Mouse (Mus musculus): ENCODE results near the gene Zfp219. TPM values are rescaled to one million over a fixed set of nuclear protein-coding genes. Genes with fewer than 3 reads are reported as not detected.
"Not testable (repeated sequence)": the region's sequence is repeated elsewhere in the genome, so short reads cannot be mapped to it uniquely, and the experiment has no call there.

The Zfp219 gene
- polyA plus RNA-seq (2016; fragmentation: Nextera tagmentation; extraction: Ambion mirVana), result 97.1 and 101 TPM in 2 replicates

DNA sequence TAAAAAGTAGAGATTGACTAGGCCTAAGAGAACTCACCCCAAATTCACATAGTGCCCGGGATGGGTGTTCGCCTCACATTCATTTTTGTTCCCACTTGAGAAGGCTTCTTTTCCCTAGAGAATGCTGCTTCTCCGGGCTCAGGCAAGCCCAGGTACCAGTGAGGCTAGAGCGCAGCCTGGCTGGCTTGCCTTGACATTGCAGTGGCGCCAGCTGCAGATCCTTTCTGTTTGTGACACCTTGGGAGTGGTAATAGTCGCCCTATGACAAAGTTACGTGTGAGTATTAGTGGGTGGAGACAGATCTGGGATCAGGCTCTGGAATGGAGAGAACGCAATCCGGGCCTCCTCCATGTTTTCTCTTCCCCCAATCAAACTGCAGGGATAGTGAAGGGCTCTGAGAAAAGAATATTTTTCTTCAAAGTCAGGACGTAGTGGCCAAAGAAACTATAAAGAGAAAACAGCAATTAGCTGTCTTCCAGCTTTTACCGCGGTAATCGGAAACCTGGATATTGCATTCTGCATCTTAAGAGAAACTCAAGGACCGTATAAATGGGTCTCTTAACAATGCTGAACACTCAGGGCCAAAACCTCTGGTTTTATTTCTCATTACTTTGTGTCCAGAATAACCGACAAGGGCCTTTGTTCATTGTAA, at the start of gene Zfp219:
Gene Zfp219, minus strand, starts transcription at position 248 of the 652 bp plus-strand sequence.
- ATAC-seq (ENCODE audit: low FRiP score), result peak; percentile 34
- Histone ChIP-seq H3K9ac (peak within 1 kb of the TSS; percentile 88), H3K4me2 (peak within 1 kb of the TSS; percentile 72), H3K4me1 (peaks cover 64% of the 10 kb centered on the region), H3K36me3 (replicated peaks) (no peaks in the 10 kb centered on the region), H3K27me3 (no peaks in the 10 kb centered on the region), H3K4me3 (replicated peaks) (peak within 1 kb of the TSS; percentile 58), H3K9me3 (no peaks in the 10 kb centered on the region), H3K27ac (peak within 1 kb of the TSS; percentile 99)
- 5% methylated on average over 15 of the region's 15 CpGs for WGBS

DNA sequence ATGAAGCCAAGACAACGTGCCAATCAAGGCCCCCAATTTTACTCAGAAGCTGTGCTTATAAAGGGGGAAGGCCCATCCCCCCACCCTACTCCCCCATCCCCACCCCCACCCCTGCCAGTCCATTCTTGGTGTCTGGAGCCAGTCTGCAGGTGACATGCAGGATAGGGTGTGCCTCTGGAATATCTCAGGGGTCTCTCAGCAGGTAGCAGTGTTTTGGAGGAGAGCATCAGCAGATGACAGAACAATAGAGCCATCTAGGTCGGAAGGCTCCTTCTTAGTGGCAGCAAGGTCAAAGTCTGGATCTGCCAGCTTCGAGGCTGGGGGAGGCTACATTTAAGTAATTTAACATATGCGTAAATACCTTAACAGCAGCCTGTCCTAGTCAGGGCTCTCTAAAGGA, 45.6 kb upstream of the Zfp219 start:
- Histone ChIP-seq H3K4me2 (no peak overlapping the region), H3K36me3 (replicated peaks) (peaks cover 10% of the 10 kb centered on the region), H3K4me1 (no peaks in the 10 kb centered on the region), H3K9ac (no peak overlapping the region), H3K4me3 (replicated peaks) (no peak overlapping the region), H3K27me3 (no peaks in the 10 kb centered on the region), H3K9me3 (no peaks in the 10 kb centered on the region), H3K27ac (no peak overlapping the region)
- no peak for ATAC-seq (ENCODE audit: low FRiP score)
- WGBS, result 51% methylated on average over 4 of the region's 4 CpGs

- H3K9me3 ChIP-seq, result no peaks in the 10 kb centered on the region
- H3K27me3 ChIP-seq, result no peaks in the 10 kb centered on the region
- H3K27ac ChIP-seq, result no peak overlapping the region
- no peaks in the 10 kb centered on the region for H3K36me3 ChIP-seq (replicated peaks)
- 87% methylated on average over 8 of the region's 8 CpGs for WGBS
- H3K9ac ChIP-seq, result no peak overlapping the region
- H3K4me1 ChIP-seq, result no peaks in the 10 kb centered on the region
- no peak overlapping the region for H3K4me3 ChIP-seq (replicated peaks)
- H3K4me2 ChIP-seq, result no peak overlapping the region
- ATAC-seq (ENCODE audit: low FRiP score), result no peak
Measured at GRCm38 (mm10) chr14:52061798-52062197, 41.3 kb upstream of the Zfp219 start.

DNA sequence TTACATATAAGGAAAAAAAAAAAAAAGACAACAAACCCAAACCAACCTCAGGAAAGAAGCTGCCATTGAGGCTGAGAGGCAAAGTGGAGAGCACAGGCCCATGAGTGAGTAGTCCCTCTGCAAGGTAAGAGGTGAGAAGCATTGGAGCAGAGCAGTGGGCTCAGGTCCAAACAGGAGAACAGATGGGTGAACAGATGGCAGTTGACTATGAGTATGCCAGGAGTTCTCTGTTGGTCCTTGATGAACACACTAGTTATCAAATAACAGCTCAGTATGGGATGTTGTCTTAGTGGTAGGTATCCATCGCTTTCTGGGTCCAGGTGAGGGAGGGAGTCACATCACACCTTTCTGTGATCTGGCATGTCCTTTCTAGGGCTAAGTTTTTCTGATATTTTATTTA, 40.3 kb upstream of the Zfp219 start:
- no peaks in the 10 kb centered on the region for H3K9me3 ChIP-seq
- no peak for ATAC-seq (ENCODE audit: low FRiP score)
- no peak overlapping the region for H3K9ac ChIP-seq
- no peaks in the 10 kb centered on the region for H3K4me1 ChIP-seq
- H3K27ac ChIP-seq, result no peak overlapping the region
- WGBS, result 71% methylated on average over 1 of the region's 1 CpGs
- H3K4me3 ChIP-seq (replicated peaks), result no peak overlapping the region
- no peak overlapping the region for H3K4me2 ChIP-seq
- H3K36me3 ChIP-seq (replicated peaks), result no peaks in the 10 kb centered on the region
- no peaks in the 10 kb centered on the region for H3K27me3 ChIP-seq

DNA sequence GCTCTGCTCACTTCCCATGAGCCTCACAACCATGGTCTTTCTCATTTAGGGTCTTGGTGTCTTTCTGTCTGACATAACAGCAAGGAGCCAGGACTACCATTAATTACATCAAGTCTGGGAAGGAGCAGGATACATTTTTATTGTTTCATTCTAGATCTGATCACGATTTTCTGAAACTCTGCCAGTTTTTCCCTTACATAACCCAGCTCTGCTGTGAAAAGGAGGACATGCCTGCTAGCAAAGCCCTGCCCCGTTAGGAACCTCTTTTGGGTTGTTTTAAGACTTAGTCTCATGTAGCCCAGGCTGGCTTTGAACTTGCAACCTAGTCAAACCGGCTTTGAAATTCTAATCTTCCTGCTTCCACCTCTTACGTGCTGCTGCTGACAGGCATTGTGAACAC, 39.4 kb upstream of the Zfp219 start:
- H3K4me1 ChIP-seq, result no peaks in the 10 kb centered on the region; the same call in 1 of the 2 replicates
- no peak overlapping the region for H3K4me2 ChIP-seq
- H3K4me3 ChIP-seq (replicated peaks), result no peak overlapping the region
- H3K36me3 ChIP-seq (replicated peaks), result no peaks in the 10 kb centered on the region
- H3K27ac ChIP-seq, result no peak overlapping the region
- no peak for ATAC-seq (ENCODE audit: low FRiP score)
- WGBS, result 70% methylated on average over 4 of the region's 4 CpGs
- H3K9me3 ChIP-seq, result no peaks in the 10 kb centered on the region
- H3K9ac ChIP-seq, result no peak overlapping the region
- no peaks in the 10 kb centered on the region for H3K27me3 ChIP-seq

DNA sequence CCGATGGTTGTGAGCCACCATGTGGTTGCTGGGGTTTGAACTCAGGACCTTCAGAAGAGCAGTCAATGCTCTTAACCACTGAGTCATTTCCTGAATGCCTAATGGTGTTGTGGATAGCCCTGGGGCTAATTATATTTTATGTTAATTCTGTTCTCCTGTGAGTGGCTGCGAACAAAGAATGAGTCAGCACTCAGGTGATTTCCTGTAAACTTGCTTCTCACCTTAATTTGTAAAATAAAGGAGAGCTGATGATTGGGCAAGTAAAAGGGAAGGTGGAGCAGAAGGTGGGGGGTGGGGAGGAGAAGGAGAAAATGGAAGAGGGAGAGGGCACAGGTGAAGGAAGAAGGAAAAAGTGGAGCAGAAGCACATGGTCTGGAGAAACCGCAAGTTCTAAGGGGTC, 32.2 kb upstream of the Zfp219 start:
- WGBS, result 93% methylated on average over 3 of the region's 3 CpGs
- not testable (repeated sequence) for H3K4me1 ChIP-seq; H3K4me2 ChIP-seq; H3K36me3 ChIP-seq (replicated peaks); H3K27me3 ChIP-seq; H3K9ac ChIP-seq; H3K4me3 ChIP-seq (replicated peaks); H3K9me3 ChIP-seq; ATAC-seq (ENCODE audit: low FRiP score); H3K27ac ChIP-seq

DNA sequence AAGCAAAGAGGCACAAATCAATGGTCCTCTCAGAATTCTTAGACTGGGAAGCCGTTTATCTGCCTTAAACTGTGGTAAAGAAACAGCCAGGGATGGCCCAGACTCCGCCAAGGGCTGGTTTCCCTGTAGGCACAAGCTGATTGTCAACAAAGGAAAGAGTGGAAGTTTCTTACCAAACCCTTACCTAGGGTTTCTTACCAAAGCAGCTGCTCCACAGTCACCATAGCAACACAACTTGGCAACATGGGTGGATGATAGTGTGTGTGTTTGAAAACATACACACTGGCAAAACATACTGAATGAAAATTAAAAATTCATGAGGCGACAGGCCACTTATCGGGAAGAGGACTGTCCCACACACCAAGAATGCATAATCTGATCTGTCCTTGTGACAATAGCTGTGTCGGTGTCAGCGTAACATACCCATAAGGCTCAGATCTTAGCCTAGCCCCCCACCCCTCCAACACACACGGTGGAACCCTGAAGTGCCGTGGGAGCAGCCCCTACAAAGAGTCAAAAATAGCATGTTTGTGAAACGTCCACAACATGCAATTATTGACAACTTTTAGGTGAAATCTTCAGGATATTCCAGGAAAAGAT, 25.5 kb upstream of the Zfp219 start:
- no peaks in the 10 kb centered on the region for H3K36me3 ChIP-seq (replicated peaks)
- no peak overlapping the region for H3K4me3 ChIP-seq (replicated peaks)
- 56% methylated on average over 9 of the region's 9 CpGs for WGBS
- peaks cover 15% of the 10 kb centered on the region for H3K4me1 ChIP-seq
- peaks cover 4% of the 10 kb centered on the region; the same call in 1 of the 2 replicates for H3K27me3 ChIP-seq
- no peaks in the 10 kb centered on the region for H3K9me3 ChIP-seq
- no peak overlapping the region for H3K9ac ChIP-seq
- H3K27ac ChIP-seq, result no peak overlapping the region
- H3K4me2 ChIP-seq, result no peak overlapping the region
- no peak for ATAC-seq (ENCODE audit: low FRiP score)

GRCm38 (mm10) chr14:52044901-52045678, 24.6 kb upstream of the Zfp219 start:
- Histone ChIP-seq H3K4me1 (peaks cover 15% of the 10 kb centered on the region), H3K4me3 (replicated peaks) (no peak overlapping the region), H3K27ac (no peak overlapping the region), H3K9ac (no peak overlapping the region), H3K27me3 (peaks cover 4% of the 10 kb centered on the region; the same call in 1 of the 2 replicates), H3K4me2 (no peak overlapping the region), H3K9me3 (no peaks in the 10 kb centered on the region), H3K36me3 (replicated peaks) (no peaks in the 10 kb centered on the region)
- 15% methylated on average over 8 of the region's 8 CpGs for WGBS
- 0 out of 2 replicates have a peak, but pooled peaks have one; percentile 30 for ATAC-seq (ENCODE audit: low FRiP score)

DNA sequence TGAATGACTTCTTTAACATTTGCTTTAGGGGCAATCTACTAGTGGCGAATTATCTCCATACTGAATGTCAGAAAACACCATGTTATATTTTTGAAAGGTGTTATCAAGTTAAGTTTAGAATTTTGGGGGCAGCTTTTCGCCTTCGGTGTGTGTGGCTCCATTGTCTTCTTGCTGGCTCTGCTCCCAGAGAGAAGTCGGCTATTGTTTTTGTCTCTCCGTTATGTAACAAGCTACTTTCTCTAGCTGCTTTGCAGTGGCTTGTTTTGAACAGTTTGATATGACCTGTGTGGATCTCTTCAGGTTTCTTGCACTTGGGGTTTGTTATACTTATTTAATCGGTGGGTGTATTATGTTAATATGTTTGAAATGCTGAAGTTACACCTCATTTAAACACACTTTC, 22.9 kb upstream of the Zfp219 start:
- H3K4me3 ChIP-seq (replicated peaks), result no peak overlapping the region
- no peak overlapping the region for H3K27ac ChIP-seq
- peaks cover 4% of the 10 kb centered on the region; the same call in 1 of the 2 replicates for H3K27me3 ChIP-seq
- no peak overlapping the region for H3K4me2 ChIP-seq
- H3K36me3 ChIP-seq (replicated peaks), result no peaks in the 10 kb centered on the region
- no peak overlapping the region for H3K9ac ChIP-seq
- H3K4me1 ChIP-seq, result peaks cover 15% of the 10 kb centered on the region
- no peak for ATAC-seq (ENCODE audit: low FRiP score)
- 70% methylated on average over 6 of the region's 6 CpGs for WGBS
- no peaks in the 10 kb centered on the region for H3K9me3 ChIP-seq

DNA sequence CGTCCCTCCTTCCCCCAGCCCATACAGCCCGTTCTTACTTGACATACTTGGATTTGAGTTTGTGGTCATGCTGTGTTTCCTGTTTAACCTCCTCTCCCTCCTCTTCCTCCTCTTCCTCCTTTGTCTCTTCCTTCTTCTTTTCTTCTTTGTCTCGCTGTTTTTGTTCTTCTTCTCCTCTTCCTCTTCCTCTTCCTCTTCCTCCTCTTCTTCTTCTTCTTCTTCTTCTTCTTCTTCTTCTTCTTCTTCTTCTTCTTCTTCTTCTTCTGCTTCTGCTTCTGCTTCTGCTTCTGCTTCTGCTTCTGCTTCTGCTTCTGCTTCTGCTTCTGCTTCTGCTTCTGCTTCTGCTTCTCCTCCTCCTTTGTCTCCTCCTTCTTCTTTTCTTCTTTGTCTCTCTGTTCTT, 21.8 kb upstream of the Zfp219 start, which contains the start of gene Olfr221:
Gene Olfr221, minus strand, starts transcription at position 101 of the 400 bp plus-strand sequence.
- not testable (repeated sequence) for H3K4me3 ChIP-seq (replicated peaks); H3K27me3 ChIP-seq; H3K4me2 ChIP-seq; H3K27ac ChIP-seq; H3K9ac ChIP-seq; H3K36me3 ChIP-seq (replicated peaks); H3K9me3 ChIP-seq; ATAC-seq (ENCODE audit: low FRiP score)
- peaks cover 15% of the 10 kb centered on the region for H3K4me1 ChIP-seq
- WGBS, result 64% methylated on average over 3 of the region's 3 CpGs

DNA sequence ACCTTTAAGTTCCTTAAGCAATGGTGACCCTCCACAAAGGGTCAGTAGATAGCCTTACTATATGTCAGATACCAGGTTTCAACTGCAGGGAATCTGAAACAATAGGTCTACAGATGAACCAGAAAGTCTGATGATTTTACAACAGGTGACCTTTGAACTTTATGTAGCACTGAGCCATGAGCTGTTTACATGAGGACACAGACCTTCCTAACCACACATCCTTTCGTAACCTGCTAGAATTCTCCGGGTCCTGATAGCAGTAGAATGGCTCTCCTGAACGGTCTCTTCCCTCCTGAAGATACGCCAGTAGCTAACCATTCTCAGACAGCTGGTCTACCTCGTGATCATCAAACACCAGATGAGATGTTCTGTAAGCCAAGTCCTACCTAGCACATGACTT, 18.8 kb upstream of the Zfp219 start:
- 89% methylated on average over 5 of the region's 5 CpGs for WGBS

GRCm38 (mm10) chr14:52035926-52036325, 15.4 kb upstream of the Zfp219 start:
- Histone ChIP-seq H3K9me3 (no peaks in the 10 kb centered on the region), H3K4me3 (replicated peaks) (no peak overlapping the region), H3K4me2 (no peak overlapping the region), H3K27ac (no peak overlapping the region), H3K36me3 (replicated peaks) (no peaks in the 10 kb centered on the region), H3K27me3 (no peaks in the 10 kb centered on the region), H3K9ac (no peak overlapping the region), H3K4me1 (no peaks in the 10 kb centered on the region)
- ATAC-seq (ENCODE audit: low FRiP score), result no peak
- 87% methylated on average over 6 of the region's 6 CpGs for WGBS

More for the DNA sequence above, 18.8 kb upstream of the Zfp219 start:
- no peaks in the 10 kb centered on the region for H3K27me3 ChIP-seq
- H3K9me3 ChIP-seq, result no peaks in the 10 kb centered on the region
- no peak overlapping the region for H3K4me3 ChIP-seq (replicated peaks)
- no peak overlapping the region for H3K27ac ChIP-seq
- no peaks in the 10 kb centered on the region for H3K4me1 ChIP-seq
- no peak for ATAC-seq (ENCODE audit: low FRiP score)
- no peak overlapping the region for H3K4me2 ChIP-seq
- no peak overlapping the region for H3K9ac ChIP-seq
- no peaks in the 10 kb centered on the region for H3K36me3 ChIP-seq (replicated peaks)
